Mouse (Mus musculus) NIH3T3 (cell line): ENCODE measurements at regions not wholly inside any gene's neighbourhood (a gene's known extent, or its start where the extent isn't known, plus 50 kb on each side); places are given as distances from the start of the nearest gene placed in this dataset.
A peak's percentile ranks its signal among the peaks of the same experiment; 100 is the strongest.

ENCODE experiments used
- DNase-seq: peaks from one replicate; pipeline ENCODE4 v3.0.0-alpha.2; 2012; ENCODE audit warnings: low read depth

DNA sequence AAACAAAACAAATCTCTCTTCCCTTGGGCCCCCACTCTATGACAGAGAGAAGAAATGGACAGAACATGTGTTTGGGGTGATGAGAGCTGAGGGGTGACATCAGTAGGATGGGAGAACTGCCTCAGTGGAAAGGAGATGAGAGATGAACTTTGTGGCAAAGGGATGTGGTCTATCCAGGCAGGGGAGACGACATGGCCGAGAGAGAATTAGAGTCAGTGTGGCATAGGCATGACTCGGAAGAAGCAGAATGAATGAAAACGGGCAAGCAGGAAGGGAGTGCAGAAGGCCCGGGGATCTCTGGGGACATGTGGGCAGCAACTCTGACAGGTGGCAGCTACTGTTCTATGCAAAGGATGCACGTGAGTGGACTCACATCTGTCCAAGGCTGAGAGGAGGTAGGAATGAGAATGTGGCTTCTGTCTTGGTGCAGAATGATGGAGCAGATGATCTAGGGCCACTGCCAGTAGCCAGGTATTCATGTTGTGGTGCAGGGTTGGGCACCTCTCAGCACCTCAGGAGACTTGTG lies 113.4 kb downstream of the Ets2 start:
- no peak for DNase-seq

DNA sequence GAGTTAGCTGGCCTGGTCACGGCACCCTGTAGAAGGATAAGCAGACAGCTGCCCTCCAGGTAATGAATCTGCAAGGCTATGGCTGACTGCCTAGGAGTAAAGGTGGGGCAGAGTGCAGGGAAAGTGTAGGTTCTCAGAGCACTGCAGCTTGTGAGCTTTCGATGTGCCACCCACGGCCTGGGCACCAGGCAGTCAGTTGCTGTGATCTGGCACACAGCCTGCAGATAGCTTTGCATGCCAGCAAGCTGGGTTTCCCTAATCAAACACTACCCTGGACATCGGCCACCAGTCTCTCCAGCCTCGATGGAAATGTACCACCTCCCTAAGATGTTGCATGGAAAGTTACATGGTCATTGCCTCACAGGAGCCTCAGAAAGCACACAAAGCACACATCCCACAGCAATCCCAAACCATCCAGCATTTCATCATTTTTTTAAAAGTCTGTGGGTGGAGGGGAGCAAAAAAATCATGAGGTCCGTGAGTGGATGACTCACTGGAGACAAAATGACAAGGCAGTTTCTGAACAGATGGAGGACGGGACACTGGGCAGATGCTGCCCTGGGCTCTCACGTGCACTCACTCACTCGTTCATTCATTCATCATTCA lies 112.7 kb downstream of the Ets2 start:
- DNase-seq, result peak; percentile 83

GRCm38 (mm10) chr16:95811092-95811491 lies 109.2 kb downstream of the Ets2 start:
- no peak for DNase-seq

DNA sequence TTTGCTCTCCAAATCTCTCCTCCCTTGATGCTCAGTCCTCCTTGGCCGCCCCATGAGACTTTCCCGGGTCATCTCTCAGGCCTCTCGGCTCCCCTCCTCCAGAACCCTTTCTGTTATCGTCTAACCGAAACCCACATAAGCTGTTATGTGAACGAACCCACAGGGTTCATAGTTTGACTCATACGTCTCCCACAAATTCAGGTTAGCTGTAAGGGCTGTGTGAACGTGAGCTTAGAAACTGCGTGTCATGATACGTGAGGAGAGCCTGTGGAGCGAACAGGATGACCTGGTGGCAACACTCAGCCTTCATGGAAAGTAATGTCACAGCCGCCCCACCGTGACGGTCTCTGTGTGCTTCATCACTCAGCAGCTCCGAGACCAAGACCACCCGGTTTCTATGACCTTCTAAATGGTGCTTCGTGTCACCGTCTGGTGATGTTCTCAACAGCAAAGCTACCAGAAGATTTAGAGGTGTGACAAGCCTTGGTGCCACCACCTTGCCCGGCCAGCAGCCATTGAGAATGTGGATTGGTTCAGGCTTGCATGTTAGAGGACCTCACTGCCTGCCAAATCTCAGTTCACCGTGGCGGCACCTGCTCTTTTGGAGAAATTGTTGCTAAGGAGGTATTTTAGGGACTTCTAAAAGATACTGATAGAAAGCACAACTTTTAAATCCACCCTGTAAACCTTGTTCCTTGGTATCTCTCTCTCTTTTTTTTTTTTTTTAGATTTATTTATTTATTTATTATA lies 107.4 kb downstream of the Ets2 start:
- no peak for DNase-seq

DNA sequence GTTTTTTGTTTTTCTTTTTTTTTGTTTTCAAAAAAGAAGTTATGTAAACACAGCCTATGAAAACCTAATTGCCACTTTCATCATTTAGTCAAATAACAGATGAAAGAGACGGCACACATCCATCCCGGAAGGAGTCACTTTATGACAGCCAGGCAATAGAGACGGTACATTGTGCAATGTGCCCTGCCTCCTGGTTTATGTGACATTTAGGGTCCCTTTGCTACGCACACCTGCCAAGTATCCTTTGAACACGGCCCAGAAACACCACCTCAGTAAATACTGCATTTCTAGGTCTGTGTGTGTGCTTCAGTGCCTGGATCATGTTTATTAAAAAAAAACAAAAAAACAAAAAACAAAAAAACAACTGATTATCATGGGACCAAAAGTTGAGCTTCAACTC lies 104.6 kb downstream of the Ets2 start:
- no peak for DNase-seq

DNA sequence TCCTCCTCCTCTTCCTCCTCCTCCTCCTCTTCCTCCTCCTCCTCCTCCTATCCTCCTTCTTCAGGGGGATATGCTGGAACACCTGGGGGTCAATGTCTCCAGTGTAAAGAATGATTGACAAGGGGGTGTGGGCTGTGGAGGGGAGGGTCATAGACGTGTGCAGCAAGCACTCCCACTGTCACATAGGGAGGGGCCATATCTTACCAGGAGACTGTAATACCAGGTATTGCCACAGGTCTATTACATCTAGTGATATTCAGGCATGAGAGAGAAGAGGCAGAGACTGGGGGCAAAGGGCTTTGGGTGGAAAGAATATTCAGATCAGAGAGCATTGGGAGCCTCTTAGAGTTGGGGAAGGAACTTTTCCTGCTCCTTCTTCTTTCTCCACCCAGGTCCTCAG lies 102.3 kb downstream of the Ets2 start:
- no peak for DNase-seq

- DNase-seq, result no peak
Observed at GRCm38 (mm10) chr16:95802641-95803040, 100.8 kb downstream of the Ets2 start.

DNA sequence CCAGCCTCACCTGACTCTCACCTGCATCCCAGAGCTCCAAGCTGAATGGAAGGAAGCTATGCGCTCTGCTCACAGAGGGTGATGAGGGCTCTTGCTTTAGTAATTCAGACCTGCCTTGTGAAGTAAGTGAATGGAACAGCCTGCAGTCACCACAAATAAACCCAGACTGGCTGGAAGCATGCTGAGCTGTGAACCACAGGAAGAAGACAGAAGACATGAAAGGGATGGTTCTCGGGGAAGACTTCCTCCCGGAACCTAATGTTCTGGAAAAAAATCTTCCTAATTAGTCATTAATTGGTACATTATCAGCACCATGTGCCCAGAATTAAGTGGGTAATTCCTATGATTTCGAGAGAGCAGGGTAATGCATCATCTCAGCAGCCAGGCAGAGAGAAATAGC lies 100.3 kb downstream of the Ets2 start:
- no peak for DNase-seq

GRCm38 (mm10) chr16:95800911-95801442 lies 99.1 kb downstream of the Ets2 start:
- peak; percentile 12 for DNase-seq

DNA sequence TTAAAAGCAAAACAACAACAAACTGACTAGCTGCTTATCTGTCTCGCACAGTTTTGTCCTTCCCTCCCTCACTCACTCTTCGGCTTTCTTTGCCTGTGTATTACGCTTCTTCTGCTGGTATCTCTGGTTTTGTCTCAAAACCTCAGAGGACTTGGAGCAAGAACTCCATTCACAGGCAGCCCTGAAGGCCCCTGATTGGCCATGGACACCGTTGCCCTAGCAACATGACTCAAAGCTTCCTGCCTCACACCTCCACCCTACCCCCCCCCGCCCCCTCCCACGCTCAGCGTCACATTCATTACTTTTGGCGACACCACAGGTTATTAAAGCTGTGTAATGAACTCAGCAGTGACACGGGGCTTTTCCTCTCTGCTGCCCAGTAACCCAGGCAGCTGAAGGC lies 96.7 kb downstream of the Ets2 start:
- no peak for DNase-seq

- no peak for DNase-seq
Observed at GRCm38 (mm10) chr16:95798099-95798498, 96.2 kb downstream of the Ets2 start.

- DNase-seq, result no peak
Observed at GRCm38 (mm10) chr16:95797141-95797540, 95.3 kb downstream of the Ets2 start.

DNA sequence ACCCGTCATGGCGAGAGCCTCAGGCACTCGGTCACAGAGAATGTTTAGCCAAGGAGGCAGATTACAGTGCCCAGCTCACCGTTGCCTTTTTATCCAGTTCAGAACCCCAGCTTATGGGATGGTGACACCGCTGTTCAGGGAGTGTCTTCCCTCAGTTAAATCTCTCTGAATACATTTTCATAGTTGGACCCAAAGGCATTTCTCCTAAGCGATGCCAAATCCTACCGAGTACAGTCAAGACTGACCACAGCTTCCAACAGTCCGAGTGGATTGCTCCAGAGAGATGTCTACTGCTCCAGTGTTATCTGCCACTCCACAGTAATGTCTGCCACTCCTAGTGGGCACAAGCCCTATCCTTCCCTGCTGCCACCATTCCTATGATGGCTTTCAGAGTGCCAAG lies 93.0 kb downstream of the Ets2 start:
- no peak for DNase-seq

DNA sequence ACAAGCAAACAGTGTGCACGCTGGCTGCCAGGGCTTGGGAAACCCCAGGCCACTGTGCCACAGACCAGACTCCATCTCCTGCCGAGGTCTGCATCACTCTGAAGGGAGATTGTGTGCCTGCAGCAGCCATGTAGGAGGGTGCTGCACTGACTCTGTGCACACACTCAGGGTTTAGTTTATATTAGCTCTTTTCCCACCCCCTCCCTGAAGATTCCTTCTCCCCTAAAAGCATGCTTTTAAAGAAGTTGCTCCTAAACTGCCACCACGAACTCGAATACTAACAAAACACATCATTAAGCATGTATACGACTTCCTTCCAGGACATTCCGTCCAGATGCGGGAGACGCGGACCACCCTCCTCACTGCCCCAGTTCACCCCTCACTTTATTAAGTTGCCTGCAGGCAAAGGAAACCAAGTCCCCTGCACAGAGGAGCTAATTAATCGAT lies 92.4 kb downstream of the Ets2 start:
- DNase-seq, result no peak

- DNase-seq, result peak; percentile 72
Observed at GRCm38 (mm10) chr16:95790691-95791090, 88.8 kb downstream of the Ets2 start.

DNA sequence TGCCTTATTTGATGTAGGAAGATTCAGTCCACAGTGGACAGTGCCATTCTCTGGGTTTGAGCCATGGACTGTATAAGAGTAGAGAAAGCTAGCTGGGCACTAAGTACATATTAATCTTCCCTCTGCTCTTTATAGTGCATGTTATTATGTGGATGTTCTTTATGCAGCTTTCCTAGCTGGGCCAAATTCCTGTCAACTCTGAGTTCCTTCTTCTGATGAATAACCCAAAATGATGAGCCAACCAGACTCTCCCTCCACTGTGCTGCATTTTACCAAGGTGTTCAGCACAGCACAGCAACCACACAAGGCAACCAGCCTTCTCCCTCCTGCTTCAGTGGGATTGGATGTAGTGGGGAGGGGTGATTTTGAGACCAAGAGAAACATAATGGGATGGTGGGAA lies 87.7 kb downstream of the Ets2 start:
- peak; percentile 54 for DNase-seq

DNA sequence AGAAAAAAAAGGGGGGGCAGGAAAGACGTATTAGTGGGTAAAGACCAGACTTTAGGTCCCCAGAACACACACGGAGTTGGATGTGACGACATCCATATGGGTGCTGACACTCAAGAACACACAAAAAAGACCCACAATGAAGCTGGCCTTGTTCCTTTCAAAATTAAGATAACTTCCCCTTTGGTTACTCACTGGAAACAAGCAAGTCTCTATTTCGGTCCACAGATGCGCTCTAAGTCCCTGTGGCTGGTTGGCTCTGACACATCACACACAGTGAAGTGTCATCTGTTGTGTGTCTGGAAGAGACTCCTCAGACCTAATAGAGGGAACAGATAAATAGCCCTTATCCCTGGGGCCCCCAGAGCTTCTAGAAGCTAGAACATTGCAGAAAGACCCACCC lies 79.8 kb downstream of the Ets2 start:
- no peak for DNase-seq

DNA sequence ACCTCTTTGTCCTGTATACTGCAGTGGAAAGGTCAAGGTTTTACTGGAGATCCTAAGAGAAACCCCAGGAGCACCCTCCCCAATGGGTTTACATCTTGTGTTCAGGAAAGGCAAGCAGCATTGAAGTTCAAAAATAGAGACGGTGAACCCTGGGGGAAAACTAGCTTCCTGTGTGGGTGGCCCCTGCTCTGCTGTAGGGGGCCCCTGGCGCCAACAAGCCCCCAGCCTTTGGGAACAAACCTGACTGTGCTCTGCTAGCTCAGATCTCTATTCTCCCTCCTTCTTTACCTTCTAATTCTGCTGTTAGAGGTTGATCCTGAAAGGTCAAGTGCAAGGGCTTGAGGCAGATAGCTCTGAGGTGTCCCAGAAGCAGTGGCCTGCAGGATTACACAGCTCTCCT lies 78.6 kb downstream of the Ets2 start:
- DNase-seq, result no peak

DNA sequence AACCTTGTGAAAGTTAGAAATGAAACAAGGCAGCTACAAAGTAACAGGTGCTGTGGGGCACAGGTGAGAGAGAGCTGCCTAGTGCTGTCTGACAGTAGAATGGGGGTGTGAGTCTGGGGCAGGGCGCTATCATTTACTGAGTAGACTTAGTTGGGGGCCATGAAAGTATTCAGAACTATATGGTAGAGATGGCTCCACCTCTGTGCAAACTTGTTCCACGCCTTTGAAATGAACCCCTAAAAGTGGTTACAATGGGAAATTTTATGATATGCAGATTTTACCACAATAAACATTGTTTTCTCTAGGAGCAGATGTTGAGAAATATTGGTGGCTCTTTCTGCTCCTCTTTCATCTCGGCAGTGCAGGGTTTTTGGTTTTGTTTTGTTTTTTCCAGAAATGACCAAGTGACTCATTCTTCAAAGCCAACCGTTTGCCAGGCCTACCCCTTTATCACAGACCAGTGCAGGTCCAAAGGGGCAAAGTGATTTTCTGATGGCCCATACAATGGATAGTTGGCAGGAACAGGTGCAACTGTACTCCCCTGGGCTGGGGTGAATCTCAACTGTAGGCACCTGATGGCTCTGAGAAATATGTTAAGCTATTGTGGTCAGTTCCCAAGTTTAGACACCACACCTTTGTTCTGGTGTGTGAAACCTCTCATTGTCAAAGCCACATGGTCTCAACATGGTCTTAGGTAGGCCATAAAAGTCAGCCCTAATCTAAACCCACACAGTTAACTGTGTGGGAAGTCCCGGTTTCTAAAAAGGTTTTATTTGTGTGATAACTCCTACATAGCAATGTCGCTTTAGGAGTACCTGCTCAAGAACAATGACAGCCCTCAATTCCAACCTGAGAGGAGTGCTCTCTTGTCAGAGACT lies 77.2 kb downstream of the Ets2 start:
- no peak for DNase-seq

DNA sequence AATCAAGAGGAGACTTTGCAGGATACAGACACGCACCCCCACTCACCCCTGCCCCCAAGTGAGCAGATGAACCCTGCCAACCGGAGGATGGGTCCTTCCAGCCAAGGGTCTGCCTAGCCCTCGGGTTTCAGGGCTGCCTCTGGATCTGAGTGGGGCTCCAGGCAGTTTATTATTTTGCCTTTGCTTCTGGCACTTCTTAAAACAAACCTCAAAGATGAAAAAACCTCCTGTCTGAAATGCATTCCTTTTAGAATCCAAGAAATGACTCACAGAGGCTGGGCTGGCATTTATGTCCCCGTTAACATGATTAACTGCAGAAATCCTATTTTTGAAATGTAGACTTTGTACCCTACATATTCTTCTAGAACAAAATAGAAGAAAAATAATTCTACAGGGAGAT lies 76.3 kb downstream of the Ets2 start:
- DNase-seq, result peak; percentile 68

DNA sequence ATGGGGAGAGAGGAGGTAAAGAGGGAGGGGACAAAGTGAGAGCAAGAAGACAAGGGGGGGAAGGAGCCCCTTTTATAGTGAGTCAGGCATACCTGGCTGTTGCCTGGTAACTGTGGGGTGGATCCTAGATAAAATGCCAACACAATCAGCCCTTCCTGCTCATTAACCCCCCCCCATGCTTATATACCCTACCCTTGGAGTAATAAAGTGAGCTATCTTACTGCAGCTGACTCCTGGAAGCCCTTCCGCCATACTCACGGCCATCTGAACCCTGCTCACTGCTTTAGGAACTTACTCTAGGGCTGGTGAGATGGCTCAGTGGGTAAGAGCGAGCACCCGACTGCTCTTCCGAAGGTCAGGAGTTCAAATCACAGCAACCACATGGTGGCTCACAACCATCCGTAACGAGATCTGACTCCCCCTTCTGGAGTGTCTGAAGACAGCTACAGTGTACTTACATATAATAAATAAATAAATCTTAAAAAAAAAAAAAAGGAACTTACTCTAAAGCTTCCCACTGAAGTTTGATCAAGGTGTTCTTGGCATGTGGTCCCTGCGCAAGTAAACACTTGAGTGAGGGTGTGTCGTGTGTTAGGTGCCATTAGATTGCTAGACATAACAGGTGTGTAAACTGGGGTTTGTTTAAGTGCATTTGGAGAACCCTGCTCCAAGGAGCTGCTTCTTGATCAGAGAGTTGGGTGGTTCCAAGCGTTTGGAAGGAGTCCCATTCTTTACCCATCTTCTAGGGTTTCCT lies 74.9 kb downstream of the Ets2 start:
- no peak for DNase-seq

DNA sequence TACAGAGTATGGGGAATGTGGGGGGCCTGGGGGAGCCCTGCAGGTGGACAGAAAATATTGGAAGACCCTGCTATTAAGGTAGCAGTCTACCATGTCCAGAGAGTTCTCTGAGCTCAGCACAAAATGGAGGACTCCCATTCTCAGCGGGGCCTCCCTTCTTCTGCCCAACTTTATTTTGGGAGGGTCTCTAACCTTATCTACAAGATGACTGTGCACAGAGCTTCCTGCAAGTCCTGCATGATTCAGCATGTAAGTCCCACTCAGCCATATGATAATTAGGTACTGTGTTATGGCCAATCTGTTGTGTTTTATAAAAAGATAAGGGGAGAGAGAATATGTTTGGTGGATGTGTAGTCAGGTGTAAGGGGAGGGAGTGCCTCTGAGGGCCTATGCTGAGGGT lies 74.1 kb downstream of the Ets2 start:
- no peak for DNase-seq
